Mouse (Mus musculus) right cerebral cortex, postnatal 25 days (tissue): ENCODE data around the gene Olfr392.

Source experiments
- DNase-seq: peaks from one replicate; pipeline ENCODE4 v3.0.0; 2022

Gene Olfr392

GRCm38 (mm10) chr11:73816949-73817348 is at the start of gene Olfr392:
Olfr392 (minus strand) TSS chr11:73817049.
- no peak for DNase-seq

- no peak for DNase-seq
Measured at GRCm38 (mm10) chr11:73851354-73851753, 34.5 kb upstream of the Olfr392 start, which contains the start of gene Olfr393. Olfr393 (minus strand) TSS chr11:73851454.

- DNase-seq = no peak
Measured at GRCm38 (mm10) chr11:73802952-73803351, 13.9 kb downstream of the Olfr392 start, which contains the start of gene Olfr391-ps. Olfr391-ps (minus strand) TSS chr11:73803052.

GRCm38 (mm10) chr11:73782664-73783063 is 34.2 kb downstream of the Olfr392 start, which contains the start of gene Olfr390:
Olfr390 (plus strand) TSS chr11:73782964.
- no peak for DNase-seq

- DNase-seq = no peak
Measured at GRCm38 (mm10) chr11:73780613-73781012, 36.2 kb downstream of the Olfr392 start, which contains the start of gene Olfr389. Olfr389 (minus strand) TSS chr11:73780713.
